In the genomic region with DNA sequence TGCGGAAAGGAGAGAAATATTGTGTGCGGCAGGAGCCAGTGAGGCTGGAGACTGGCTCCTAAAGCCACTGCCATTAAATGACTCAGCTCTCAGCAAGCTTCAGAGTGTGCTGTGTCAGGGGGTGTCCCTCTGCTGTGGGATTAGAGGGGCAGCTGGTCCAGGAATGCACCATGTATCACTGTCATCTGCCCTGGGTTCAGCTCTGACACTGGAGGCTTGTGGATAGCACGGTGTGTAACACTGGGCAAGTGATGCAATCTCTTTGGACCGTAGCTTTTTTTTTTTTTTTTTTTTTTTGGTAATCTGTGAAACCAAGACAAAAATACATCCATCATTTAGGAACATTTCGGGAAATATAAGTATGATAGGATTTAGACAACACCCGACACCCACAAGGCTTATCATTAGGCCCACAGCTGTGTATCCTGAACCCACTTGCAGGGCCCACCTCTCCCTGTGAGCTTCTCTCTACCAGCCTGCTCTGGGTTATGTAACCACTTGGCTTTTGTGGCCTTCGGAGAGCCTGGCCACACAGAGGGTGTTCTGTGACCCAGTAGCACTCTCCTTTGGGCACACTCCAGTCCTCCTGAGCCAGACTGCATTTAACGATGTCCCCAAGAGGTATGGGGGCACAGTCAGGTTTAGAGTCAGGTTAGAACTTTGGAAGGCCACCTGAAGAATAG, we compare ENCODE assay signal across 10 mouse cellular contexts. TPM values are rescaled to one million over a fixed set of nuclear protein-coding genes. Genes with fewer than 3 reads are reported as not detected.
A peak's percentile ranks its signal among the peaks of the same experiment; 100 is the strongest.
DNase-seq lines count a peak whose midpoint lies in the region; ATAC-seq and TF ChIP-seq lines count a peak whose summit lies in the region.
"Had no signal": no experiment of that assay in that cellular context is flagged by ENCODE, and none has a peak within 500 bp of the region (broad histone marks: within the 10 kb centered on the region; RNA-seq: fewer than 3 reads in every experiment).

No protein-coding gene starts in this region.

- peak; percentile 28 for DNase-seq in gastrocnemius, postnatal 25 days
- no peak for DNase-seq in gastrocnemius, postnatal 4 days (ENCODE audit: low spot score in 2 of 2)
- DNase-seq in lung, postnatal 0 days (ENCODE audit: low spot score): peak; percentile 28
- no peak for DNase-seq in lung, adult 2 months
- DNase-seq in adrenal gland, adult 8-10 months: peak; percentile 34
- DNase-seq: lung, embryonic 14.5 days; retina, postnatal 1 day had no signal

- no peak overlapping the region for H3K4me2 ChIP-seq in lung, postnatal 0 days (replicated peaks; ENCODE audit: low read depth, low read length)
- H3K4me2 ChIP-seq: lung, embryonic 14.5 days had no signal

- no peaks in the 10 kb centered on the region for H3K36me3 ChIP-seq in lung, postnatal 0 days (ENCODE audit: insufficient read depth, low read length)
- H3K36me3 ChIP-seq: forebrain, embryonic 10.5 days had no signal

- no peaks in the 10 kb centered on the region for H3K9me3 ChIP-seq in lung, postnatal 0 days (ENCODE audit: low read length)
- H3K9me3 ChIP-seq: forebrain, embryonic 10.5 days had no signal

- peak; percentile 58 for ATAC-seq in lung, postnatal 0 days
- ATAC-seq in activated CD4-positive, CD25-positive, alpha-beta regulatory T cell, adult 4 months: no peak

- H3K9ac ChIP-seq in lung, postnatal 0 days (replicated peaks; ENCODE audit: low read depth): no peak overlapping the region
- H3K9ac ChIP-seq: lung, embryonic 14.5 days had no signal

- no peak for TF ChIP-seq CTCF in lung, postnatal 0 days (IDR thresholded peaks at IDR 0.05)
- no peak for TF ChIP-seq CTCF in lung, adult 2 months (IDR thresholded peaks at IDR 0.05; ENCODE audit: insufficient read depth, low read length)
- no peak for TF ChIP-seq CTCF in embryonic fibroblast, embryonic 13.5 days (IDR thresholded peaks at IDR 0.05; ENCODE audit: borderline replicate concordance, insufficient read depth, low read length)

- no peak for TF ChIP-seq EP300 in lung, postnatal 0 days (IDR thresholded peaks at IDR 0.05)

- no peak overlapping the region for H3K4me3 ChIP-seq in lung, postnatal 0 days (ENCODE audit: low read depth, low read length)
- no peak overlapping the region for H3K4me3 ChIP-seq in lung, adult 2 months (replicated peaks; ENCODE audit: extremely low read depth, low read depth, low read length)
- no peak overlapping the region for H3K4me3 ChIP-seq in embryonic fibroblast, embryonic 13.5 days (ENCODE audit: insufficient read depth, low read length)
- H3K4me3 ChIP-seq: forebrain, embryonic 10.5 days had no signal

- no peak for TF ChIP-seq POLR2A in lung, adult 2 months (IDR thresholded peaks at IDR 0.05; ENCODE audit: borderline replicate concordance, extremely low read depth, low read depth, low read length)
- no peak for TF ChIP-seq POLR2A in embryonic fibroblast, embryonic 13.5 days (IDR thresholded peaks at IDR 0.05; ENCODE audit: low read depth, low read length)

- WGBS in lung, postnatal 0 days: 58% methylated on average over 8 of the region's 8 CpGs
- 63% methylated on average over 8 of the region's 8 CpGs for WGBS in lung, adult 2 months

- no peaks in the 10 kb centered on the region; the same call in 1 of the 2 replicates for H3K4me1 ChIP-seq in lung, postnatal 0 days (ENCODE audit: insufficient read depth, low read depth, low read length)
- peaks cover 2% of the 10 kb centered on the region; the same call in 1 of the 2 replicates for H3K4me1 ChIP-seq in lung, adult 2 months (ENCODE audit: control insufficient read depth, insufficient read depth, low read length)
- peaks cover 11% of the 10 kb centered on the region for H3K4me1 ChIP-seq in embryonic fibroblast, embryonic 13.5 days (ENCODE audit: control insufficient read depth, insufficient read depth, low read length)

- no peaks in the 10 kb centered on the region for H3K27me3 ChIP-seq in lung, postnatal 0 days (replicated peaks; ENCODE audit: insufficient read depth, low read length)

- H3K27ac ChIP-seq in lung, postnatal 0 days (ENCODE audit: low read length): no peak overlapping the region
- H3K27ac ChIP-seq in embryonic fibroblast, embryonic 13.5 days (ENCODE audit: insufficient read depth, low read length): peak overlapping the region; percentile 19; the same call in 1 of the 2 replicates
- H3K27ac ChIP-seq: forebrain, embryonic 10.5 days had no signal

RNA-seq across cellular contexts. Expression of a gene that starts 26.3 kb away (rescaled TPM):
- total RNA-seq in gastrocnemius, postnatal 25 days (2021): under 1 TPM; 0.20 to 0.70 TPM
- total RNA-seq in gastrocnemius, postnatal 4 days (2021): under 1 TPM; 0.78 to 0.88 TPM
- polyA plus RNA-seq in lung, postnatal 0 days (2015; fragmentation: Nextera tagmentation; extraction: Ambion mirVana): 6.5 and 9.0 TPM in 2 replicates
- 4.9 and 6.3 TPM in 2 replicates for polyA plus RNA-seq in lung, adult 2 months (2012; rRNA removed)
- 1 to 10 TPM; 3.7 to 6.2 (median 5.6) TPM for total RNA-seq in adrenal gland, adult 8-10 months (2022)
- 2.7 and 2.9 TPM in 2 replicates for polyA plus RNA-seq in embryonic fibroblast, embryonic 13.5 days (2011; ENCODE audit: insufficient read length, low read depth, missing spikeins)
- polyA plus RNA-seq in activated CD4-positive, CD25-positive, alpha-beta regulatory T cell, adult 4 months (2017; shearing (Covaris generic)): not detected

Comparison
In these comparisons a context has a peak if more than half of its experiments do, and no peak if none do; other contexts are left out.
1. DNase-seq: peak in gastrocnemius, postnatal 25 days (single experiment), lung, postnatal 0 days (single experiment) and adrenal gland, adult 8-10 months (single experiment); none in gastrocnemius, postnatal 4 days (0 of 2) and lung, adult 2 months (single experiment).